8 mouse cellular contexts compared by ENCODE assay signal in the genomic region with DNA sequence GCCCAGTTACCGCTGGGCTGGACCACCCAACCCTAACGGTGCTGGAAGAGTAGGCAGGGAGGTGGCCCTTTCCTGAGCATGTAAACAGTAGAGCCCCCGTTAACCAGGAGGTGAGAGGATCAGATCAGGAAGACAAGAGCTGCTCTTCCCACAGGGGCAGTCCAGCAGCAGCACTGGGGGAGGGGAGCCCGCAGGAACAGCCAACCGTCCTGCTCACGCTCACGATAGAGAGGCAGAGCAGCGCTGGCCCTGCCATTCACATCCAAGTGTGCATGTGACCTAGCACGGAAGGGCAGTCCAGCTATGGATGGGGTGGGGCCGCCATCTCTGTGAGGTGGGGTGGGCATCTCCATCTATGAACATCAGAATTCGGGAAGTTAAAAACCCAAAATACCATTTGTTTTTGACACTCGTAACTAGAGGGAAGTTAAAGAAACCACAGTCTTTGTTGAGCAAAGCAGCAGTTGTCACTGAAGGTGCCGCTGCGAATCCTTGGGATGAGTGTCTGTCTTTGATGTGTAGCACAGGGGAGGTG. TPM values are rescaled to one million over a fixed set of nuclear protein-coding genes. Genes with fewer than 3 reads are reported as not detected.
DNase-seq lines count a peak whose midpoint lies in the region; ATAC-seq and TF ChIP-seq lines count a peak whose summit lies in the region.

No protein-coding gene starts in this region.

- H3K4me3 ChIP-seq in limb, embryonic 10.5 days = no peak overlapping the region
- no peak overlapping the region for H3K4me3 ChIP-seq in forebrain, postnatal 0 days (ENCODE audit: low read depth, low read length)

- peak; percentile 12 to 39 for DNase-seq in adrenal gland, postnatal 36 days
- DNase-seq in adrenal gland, postnatal 25 days = no peak
- no peak for DNase-seq in limb, embryonic 10.5 days (ENCODE audit: low spot score)
- peak; percentile 80 for DNase-seq in naive thymus-derived CD4-positive, alpha-beta T cell, adult 2 months (ENCODE audit: low read depth)
- DNase-seq in forebrain, postnatal 0 days = no peak
- DNase-seq in testis, postnatal 10 days (ENCODE audit: low spot score) = no peak

- H3K27ac ChIP-seq in limb, embryonic 10.5 days = 0 out of 2 replicates have a peak overlapping the region, but pooled peaks have one; percentile 25
- no peak overlapping the region for H3K27ac ChIP-seq in forebrain, postnatal 0 days (ENCODE audit: low read depth, low read length)

- ATAC-seq in CD4-positive, CD25-positive, alpha-beta regulatory T cell, adult 4 months = peak; percentile 4
- no peak for ATAC-seq in forebrain, postnatal 0 days
- ATAC-seq in erythroid progenitor cell, adult 5-6 weeks (replicated peaks; ENCODE audit: low FRiP score, poor library complexity, severe bottlenecking) = no peak

- no peak overlapping the region for H3K9ac ChIP-seq in forebrain, postnatal 0 days

- peaks cover 34% of the 10 kb centered on the region for H3K36me3 ChIP-seq in limb, embryonic 10.5 days
- H3K36me3 ChIP-seq in forebrain, postnatal 0 days (ENCODE audit: insufficient read depth) = peaks cover 11% of the 10 kb centered on the region; the same call in 1 of the 2 replicates

- no peak overlapping the region for H3K4me2 ChIP-seq in forebrain, postnatal 0 days (ENCODE audit: low read depth)

- H3K27me3 ChIP-seq in limb, embryonic 10.5 days (ENCODE audit: low read depth, poor library complexity, severe bottlenecking) = no peaks in the 10 kb centered on the region
- no peaks in the 10 kb centered on the region for H3K27me3 ChIP-seq in forebrain, postnatal 0 days (ENCODE audit: insufficient read depth, low read length)

- TF ChIP-seq CTCF in forebrain, postnatal 0 days (IDR thresholded peaks at IDR 0.05; ENCODE audit: low read depth) = no peak

- 84% methylated on average over 14 of the region's 14 CpGs for WGBS in limb, embryonic 10.5 days
- WGBS in forebrain, postnatal 0 days = 90% methylated on average over 14 of the region's 14 CpGs

- peaks cover 20% of the 10 kb centered on the region for H3K4me1 ChIP-seq in limb, embryonic 10.5 days
- no peaks in the 10 kb centered on the region for H3K4me1 ChIP-seq in forebrain, postnatal 0 days (ENCODE audit: insufficient read depth)

- no peaks in the 10 kb centered on the region for H3K9me3 ChIP-seq in limb, embryonic 10.5 days (replicated peaks)
- H3K9me3 ChIP-seq in forebrain, postnatal 0 days (ENCODE audit: low read length) = no peaks in the 10 kb centered on the region

RNA-seq across cellular contexts. Expression of a gene that starts 21.0 kb away (rescaled TPM):
- total RNA-seq in adrenal gland, postnatal 36 days (2021) = not detected
- not detected in 2 replicates for total RNA-seq in adrenal gland, postnatal 25 days (2021)
- not detected for polyA plus RNA-seq in CD4-positive, CD25-positive, alpha-beta regulatory T cell, adult 4 months (2017; shearing (Covaris generic))
- polyA plus RNA-seq in limb, embryonic 10.5 days (2016; fragmentation: Nextera tagmentation; extraction: Ambion mirVana) = not detected in 2 replicates
- total RNA-seq in forebrain, postnatal 0 days (2014; rRNA removed) = 1.2 TPM in 1 of 2 replicates, not detected in the other
- not detected in 2 replicates for polyA plus RNA-seq in forebrain, postnatal 0 days (2015; fragmentation: Nextera tagmentation; extraction: Ambion mirVana)
- total RNA-seq in erythroid progenitor cell, adult 5-6 weeks (2015; ENCODE audit: low replicate concordance) = not detected in 2 replicates
- not detected in 2 replicates for total RNA-seq in erythroid progenitor cell, adult 5-6 weeks (2017; ENCODE audit: low replicate concordance)

RNA-seq across cellular contexts. Expression of a gene that starts 48.5 kb away (rescaled TPM):
- total RNA-seq in adrenal gland, postnatal 36 days (2021) = under 1 TPM; 0.36 to 0.46 TPM
- 0.67 and 0.91 TPM in 2 replicates for total RNA-seq in adrenal gland, postnatal 25 days (2021)
- polyA plus RNA-seq in CD4-positive, CD25-positive, alpha-beta regulatory T cell, adult 4 months (2017; shearing (Covaris generic)) = 100 to 1,000 TPM; 102 to 104 TPM
- polyA plus RNA-seq in limb, embryonic 10.5 days (2016; fragmentation: Nextera tagmentation; extraction: Ambion mirVana) = 2.4 and 2.7 TPM in 2 replicates
- total RNA-seq in forebrain, postnatal 0 days (2014; rRNA removed) = 0.46 and 0.52 TPM in 2 replicates
- polyA plus RNA-seq in forebrain, postnatal 0 days (2015; fragmentation: Nextera tagmentation; extraction: Ambion mirVana) = 0.68 and 0.74 TPM in 2 replicates
- 2.5 and 4.3 TPM in 2 replicates for total RNA-seq in erythroid progenitor cell, adult 5-6 weeks (2015; ENCODE audit: low replicate concordance)
- total RNA-seq in erythroid progenitor cell, adult 5-6 weeks (2017; ENCODE audit: low replicate concordance) = 1.2 and 1.5 TPM in 2 replicates

Comparison
In these comparisons a context has a peak if more than half of its experiments do, and no peak if none do; other contexts are left out.
1. DNase-seq: peak in adrenal gland, postnatal 36 days (2 of 2) and naive thymus-derived CD4-positive, alpha-beta T cell, adult 2 months (single experiment); none in adrenal gland, postnatal 25 days (single experiment), limb, embryonic 10.5 days (single experiment), forebrain, postnatal 0 days (single experiment) and testis, postnatal 10 days (single experiment).